Mouse (Mus musculus) liver, embryonic 13.5 days (tissue): ENCODE measurements around the gene Limch1. TPM values are rescaled to one million over a fixed set of nuclear protein-coding genes. Genes with fewer than 3 reads are reported as not detected.

Experiments used
- ATAC-seq: fragments of 200-750 bp; cut with Nextera tagmentation; 2 replicates; pipeline ENCODE4 v1.8.0; 2017; ENCODE audit warnings: low read depth, mild to moderate bottlenecking, moderate number of reproducible peaks, moderate library complexity
- DNase-seq: peaks from one replicate; pipeline ENCODE4 v3.0.0; 2022
- H3K27ac ChIP-seq: fragments of 300-500 bp; sonication (generic); 2 replicates; pipeline ENCODE4 v1.5.1; 2015; ENCODE audit warnings: moderate library complexity, mild to moderate bottlenecking, inconsistent platforms
- H3K27me3 ChIP-seq: fragments of 300-500 bp; sonication (generic); 2 replicates; pipeline ENCODE4 v1.6.1; 2015; ENCODE audit warnings: mild to moderate bottlenecking, inconsistent platforms
- H3K36me3 ChIP-seq: fragments of 300-500 bp; sonication (generic); 2 replicates; pipeline ENCODE4 v1.6.1; 2015; ENCODE audit warnings: mild to moderate bottlenecking, inconsistent platforms
- H3K4me1 ChIP-seq: fragments of 300-500 bp; sonication (generic); replicated peaks from 2 replicates; pipeline ENCODE4 v1.6.1; 2015; ENCODE audit warnings: inconsistent platforms
- H3K4me2 ChIP-seq: fragments of 300-500 bp; sonication (generic); 2 replicates; pipeline ENCODE4 v1.6.1; 2015; ENCODE audit warnings: inconsistent platforms, mild to moderate bottlenecking, moderate library complexity
- H3K4me3 ChIP-seq: fragments of 300-500 bp; sonication (generic); replicated peaks from 2 replicates; pipeline ENCODE4 v1.5.1; 2015; ENCODE audit warnings: mild to moderate bottlenecking, inconsistent platforms
- H3K9ac ChIP-seq: fragments of 300-500 bp; sonication (generic); 2 replicates; pipeline ENCODE4 v1.6.1; 2015; ENCODE audit warnings: mild to moderate bottlenecking, inconsistent platforms
- H3K9me3 ChIP-seq: fragments of 300-500 bp; sonication (generic); replicated peaks from 2 replicates; pipeline ENCODE4 v1.6.1; 2016; ENCODE audit warnings: inconsistent platforms
- WGBS: fragments of 180-500 bp; shearing (Covaris S2); methylation state at CpG from one replicate; pipeline ENCODE4 v1.1.7; 2015; ENCODE audit not compliant: insufficient replicate concordance; 5-methylcytosine and 5-hydroxymethylcytosine counted together
- polyA plus RNA-seq: library from polyadenylated mRNA; unstranded; fragments of >200 nt; fragmentation: Nextera tagmentation; extraction: Ambion mirVana; gene quantifications from 2 replicates; pipeline ENCODE4 v1.2.1, GENCODE M21; 2015

Limch1 gene
- polyA plus RNA-seq, 1 experiment from 2014 or later: 2.3 TPM

DNA sequence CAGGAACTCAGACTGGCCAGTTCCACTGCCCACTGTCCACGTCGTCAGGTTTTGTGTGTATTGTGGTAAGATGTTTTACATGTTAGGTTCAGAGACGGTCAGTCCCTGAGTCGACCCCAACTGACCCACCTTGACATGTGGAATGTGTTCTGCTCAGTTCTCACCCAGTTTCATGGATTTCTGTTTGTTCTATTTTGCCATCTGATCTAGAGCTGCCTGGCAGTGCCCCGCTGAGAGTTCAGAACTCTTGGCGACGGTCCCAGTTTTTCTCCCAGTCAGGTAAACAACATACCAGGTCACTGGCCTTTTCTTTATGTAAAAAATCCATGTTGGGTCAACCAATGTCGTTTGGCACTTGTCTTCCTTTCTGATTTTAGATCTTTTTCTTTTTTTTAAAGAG, 279.5 kb downstream of the Limch1 start:
- Histone ChIP-seq H3K4me2 (no peak overlapping the region), H3K36me3 (no peaks in the 10 kb centered on the region), H3K27ac (no peak overlapping the region), H3K4me3 (no peak overlapping the region), H3K9me3 (no peaks in the 10 kb centered on the region), H3K4me1 (no peaks in the 10 kb centered on the region), H3K27me3 (no peaks in the 10 kb centered on the region), H3K9ac (no peak overlapping the region)
- ATAC-seq (no peak), DNase-seq (no peak)
- WGBS: 63% methylated on average over 8 of the region's 8 CpGs

DNA sequence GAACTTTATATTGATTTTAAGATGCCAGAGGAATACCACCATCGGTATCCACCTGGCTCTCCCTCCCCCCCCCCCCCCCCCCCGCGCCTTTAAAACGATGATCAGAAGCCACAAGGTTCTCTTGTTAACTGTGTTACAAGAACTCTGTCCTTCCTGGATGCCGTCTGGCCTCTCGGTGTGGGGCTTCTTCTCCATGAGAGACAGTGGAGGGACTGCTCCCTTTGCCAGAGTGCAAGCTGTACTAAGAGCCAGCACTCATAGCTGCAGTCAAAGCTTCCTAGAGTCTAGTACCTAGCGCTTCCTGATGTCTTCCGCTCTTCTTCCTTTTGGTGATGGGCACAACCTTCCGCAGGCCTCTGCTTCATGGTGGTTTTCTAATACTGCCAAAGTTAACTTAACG, 280.0 kb downstream of the Limch1 start:
- Histone ChIP-seq H3K4me3 (no peak overlapping the region), H3K9me3 (no peaks in the 10 kb centered on the region), H3K27me3 (no peaks in the 10 kb centered on the region), H3K27ac (no peak overlapping the region), H3K36me3 (no peaks in the 10 kb centered on the region), H3K4me1 (no peaks in the 10 kb centered on the region), H3K4me2 (no peak overlapping the region), H3K9ac (no peak overlapping the region)
- DNase-seq: no peak
- ATAC-seq: no peak
- WGBS: 73% methylated on average over 10 of the region's 10 CpGs

DNA sequence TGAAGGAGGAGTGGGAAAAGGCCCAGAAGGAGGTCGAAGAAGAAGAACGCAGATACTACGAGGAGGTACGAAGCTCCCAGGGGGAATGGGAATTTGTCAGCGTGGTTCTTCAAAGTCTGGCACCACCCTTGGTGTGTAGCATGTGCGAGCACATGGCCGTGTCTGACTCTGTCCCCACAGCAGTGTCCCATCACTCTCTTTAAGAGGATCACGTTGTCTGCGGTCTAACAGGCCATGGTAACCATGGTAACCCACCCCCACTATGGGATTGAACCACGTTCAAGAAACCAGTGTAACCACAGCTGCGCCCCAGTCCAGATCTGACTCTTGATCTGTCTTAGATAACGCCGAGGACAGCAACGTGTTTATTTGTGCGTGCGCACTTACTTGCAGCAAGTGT, 283.2 kb downstream of the Limch1 start:
- Histone ChIP-seq H3K9me3 (no peaks in the 10 kb centered on the region), H3K4me2 (no peak overlapping the region), H3K4me1 (no peaks in the 10 kb centered on the region), H3K9ac (no peak overlapping the region), H3K27me3 (no peaks in the 10 kb centered on the region), H3K36me3 (no peaks in the 10 kb centered on the region), H3K4me3 (no peak overlapping the region), H3K27ac (no peak overlapping the region)
- no peak for DNase-seq
- no peak for ATAC-seq
- 50% methylated on average over 16 of the region's 16 CpGs for WGBS

DNA sequence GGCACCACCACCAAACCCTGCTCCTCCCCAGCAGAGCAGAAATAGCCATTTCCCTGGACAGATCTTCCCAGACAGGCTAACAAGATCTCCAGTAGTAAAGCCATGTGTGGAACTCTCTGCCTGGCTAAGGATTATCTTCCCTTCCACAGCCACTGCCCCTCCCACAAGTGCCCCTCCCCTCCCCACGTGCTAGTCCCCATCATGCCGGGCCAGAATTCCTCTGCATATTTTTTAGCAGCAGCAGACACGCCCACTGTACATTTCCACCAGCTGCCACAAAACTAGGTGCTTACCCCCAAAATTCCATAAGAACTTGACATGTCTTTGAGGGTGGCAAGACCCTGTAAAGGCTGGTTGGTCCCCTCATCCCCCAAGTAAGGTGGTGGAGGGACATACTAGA, 284.3 kb downstream of the Limch1 start:
- no peaks in the 10 kb centered on the region for H3K9me3 ChIP-seq
- no peak for ATAC-seq
- no peak overlapping the region for H3K9ac ChIP-seq
- WGBS: 41% methylated on average over 3 of the region's 3 CpGs
- H3K36me3 ChIP-seq: no peaks in the 10 kb centered on the region
- no peak overlapping the region for H3K4me3 ChIP-seq
- H3K4me2 ChIP-seq: no peak overlapping the region
- H3K27ac ChIP-seq: no peak overlapping the region
- H3K27me3 ChIP-seq: no peaks in the 10 kb centered on the region
- DNase-seq: no peak
- H3K4me1 ChIP-seq: no peaks in the 10 kb centered on the region

DNA sequence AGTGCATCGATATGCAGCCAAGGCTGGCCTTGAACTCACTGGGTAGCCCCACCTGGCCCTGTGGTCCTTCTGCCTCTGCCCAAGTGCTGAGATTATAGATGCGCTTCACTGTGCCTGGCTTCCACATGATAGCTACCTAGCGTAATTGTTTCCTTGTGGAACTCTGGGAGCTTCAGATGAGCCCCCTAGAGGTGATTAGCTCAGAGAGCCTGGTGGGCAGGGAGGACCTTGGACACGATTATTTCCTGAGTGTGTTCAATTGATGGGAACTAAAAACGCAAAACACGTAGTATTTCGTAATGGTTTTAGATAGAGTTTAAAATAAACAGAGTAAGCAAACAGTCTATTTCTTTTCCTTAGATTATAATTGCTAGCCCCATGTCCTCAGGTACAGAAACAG, 287.0 kb downstream of the Limch1 start:
- Histone ChIP-seq H3K4me3 (no peak overlapping the region), H3K9ac (no peak overlapping the region), H3K36me3 (no peaks in the 10 kb centered on the region), H3K9me3 (no peaks in the 10 kb centered on the region), H3K27me3 (no peaks in the 10 kb centered on the region), H3K27ac (no peak overlapping the region), H3K4me1 (no peaks in the 10 kb centered on the region), H3K4me2 (no peak overlapping the region)
- ATAC-seq (no peak), DNase-seq (no peak)
- 61% methylated on average over 7 of the region's 7 CpGs for WGBS

DNA sequence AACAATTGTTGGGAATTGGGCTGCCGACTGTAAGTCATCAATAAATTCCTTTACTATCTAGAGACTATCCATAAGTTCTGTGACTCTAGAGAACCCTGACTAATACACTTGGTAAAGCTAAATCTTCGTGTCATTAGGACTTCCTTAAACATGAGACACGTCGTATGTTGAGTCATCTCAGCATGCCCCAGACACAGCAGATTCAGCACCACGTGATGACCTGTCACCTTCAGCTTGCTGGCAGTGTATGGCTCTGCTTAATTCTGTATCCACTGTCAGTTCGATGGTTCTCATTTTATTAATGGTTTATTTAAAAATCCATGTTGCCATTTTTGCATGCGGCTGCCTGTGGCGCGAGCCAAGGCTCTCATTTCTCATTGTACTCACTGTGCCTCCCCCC, 298.3 kb downstream of the Limch1 start:
- no peaks in the 10 kb centered on the region for H3K4me1 ChIP-seq
- no peak overlapping the region for H3K4me3 ChIP-seq
- no peak for ATAC-seq
- H3K27ac ChIP-seq: no peak overlapping the region
- no peak overlapping the region for H3K4me2 ChIP-seq
- 64% methylated on average over 9 of the region's 9 CpGs for WGBS
- DNase-seq: no peak
- no peaks in the 10 kb centered on the region for H3K9me3 ChIP-seq
- no peaks in the 10 kb centered on the region for H3K27me3 ChIP-seq
- no peak overlapping the region for H3K9ac ChIP-seq
- H3K36me3 ChIP-seq: no peaks in the 10 kb centered on the region

DNA sequence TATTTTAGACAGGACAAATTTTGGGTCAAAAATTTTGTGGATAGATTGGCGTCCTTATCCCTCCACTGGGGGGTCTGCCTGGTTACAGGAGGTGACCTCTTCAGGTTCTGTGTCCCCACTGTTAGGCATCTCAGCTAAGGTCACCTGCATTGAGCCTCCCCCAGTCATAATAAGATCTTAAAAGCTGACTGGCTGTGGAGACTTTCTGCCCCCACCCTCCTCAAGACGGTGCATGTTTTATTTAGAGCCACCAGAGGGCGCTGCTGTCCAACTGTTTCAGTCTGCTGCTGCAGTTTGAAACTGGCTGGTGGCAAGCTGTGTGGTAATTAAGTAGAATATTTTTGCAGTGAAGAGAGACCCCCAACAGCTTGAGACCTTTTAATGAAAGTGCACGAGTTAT, 302.4 kb downstream of the Limch1 start:
- H3K36me3 ChIP-seq: no peaks in the 10 kb centered on the region
- WGBS: 14% methylated on average over 4 of the region's 4 CpGs
- no peaks in the 10 kb centered on the region for H3K4me1 ChIP-seq
- H3K9me3 ChIP-seq: no peaks in the 10 kb centered on the region
- no peaks in the 10 kb centered on the region for H3K27me3 ChIP-seq
- H3K4me2 ChIP-seq: no peak overlapping the region
- H3K4me3 ChIP-seq: no peak overlapping the region
- DNase-seq (no peak), ATAC-seq (no peak)
- no peak overlapping the region for H3K27ac ChIP-seq
- no peak overlapping the region for H3K9ac ChIP-seq

DNA sequence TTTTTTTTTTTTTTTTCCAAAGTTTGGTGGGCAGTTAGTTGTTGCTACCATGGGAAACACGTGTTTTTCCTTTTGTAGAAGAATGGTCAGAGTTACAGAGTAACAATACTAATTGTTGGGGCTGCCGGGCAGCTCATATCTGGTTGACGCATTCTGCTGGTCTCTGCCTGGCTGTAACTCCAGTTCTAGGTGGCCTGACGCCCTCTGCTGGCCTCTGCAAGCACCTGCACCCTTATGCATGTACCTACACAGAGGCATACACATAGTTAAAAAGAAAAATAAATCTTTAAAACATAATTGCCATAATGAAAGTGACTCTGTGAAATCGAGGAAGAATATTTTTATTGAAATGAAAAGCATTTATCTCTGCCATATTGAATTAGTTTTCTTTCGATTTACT, 312.2 kb downstream of the Limch1 start:
- Histone ChIP-seq H3K9ac (no peak overlapping the region), H3K4me3 (no peak overlapping the region), H3K36me3 (no peaks in the 10 kb centered on the region), H3K9me3 (no peaks in the 10 kb centered on the region), H3K27me3 (no peaks in the 10 kb centered on the region), H3K4me2 (no peak overlapping the region), H3K27ac (no peak overlapping the region), H3K4me1 (no peaks in the 10 kb centered on the region)
- WGBS: 61% methylated on average over 6 of the region's 6 CpGs
- DNase-seq: no peak
- no peak for ATAC-seq

DNA sequence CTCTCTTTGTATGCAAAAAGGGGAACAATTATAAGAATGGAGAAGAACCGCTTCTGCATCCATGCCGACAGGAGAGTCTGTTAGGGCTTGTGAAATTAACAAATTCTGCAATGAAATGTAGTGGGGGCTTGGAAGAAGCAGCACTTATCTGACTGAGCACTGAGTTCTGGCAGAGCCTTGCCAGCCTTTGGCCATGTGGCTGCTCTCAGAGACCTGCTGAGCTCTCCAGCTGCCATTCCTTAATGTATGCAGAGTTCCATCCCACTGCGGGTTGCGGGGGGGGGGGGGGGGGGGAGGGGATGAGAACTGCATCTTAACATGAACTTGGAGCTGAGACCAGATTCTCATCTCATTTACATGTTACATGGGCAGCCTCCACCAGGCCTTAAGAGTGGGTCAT, 314.9 kb downstream of the Limch1 start:
- Histone ChIP-seq H3K27me3 (no peaks in the 10 kb centered on the region), H3K4me2 (no peak overlapping the region), H3K4me1 (no peaks in the 10 kb centered on the region), H3K9me3 (no peaks in the 10 kb centered on the region), H3K27ac (no peak overlapping the region), H3K9ac (no peak overlapping the region), H3K36me3 (no peaks in the 10 kb centered on the region), H3K4me3 (no peak overlapping the region)
- DNase-seq (no peak), ATAC-seq (no peak)
- 42% methylated on average over 2 of the region's 4 CpGs for WGBS

DNA sequence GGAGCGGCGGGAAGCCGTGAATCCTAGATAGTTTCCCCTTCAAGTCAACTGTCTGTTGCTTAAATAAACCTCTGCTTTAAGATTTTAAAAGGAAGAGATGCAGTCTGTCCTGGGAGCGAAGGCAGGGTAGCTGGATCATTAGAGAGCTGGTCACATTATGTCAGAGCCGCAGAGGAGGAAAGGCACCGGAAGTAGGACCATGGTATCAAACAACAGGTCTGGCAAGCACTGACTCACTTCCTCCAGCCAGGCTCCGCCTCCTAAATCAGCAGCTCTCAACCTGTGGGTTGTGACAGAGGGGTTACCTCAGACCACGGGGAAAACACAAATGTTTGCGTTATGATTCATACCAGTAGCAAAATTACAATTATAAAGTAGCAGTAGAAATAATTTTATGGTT, 318.0 kb downstream of the Limch1 start:
- no peaks in the 10 kb centered on the region for H3K27me3 ChIP-seq
- no peak overlapping the region for H3K4me2 ChIP-seq
- ATAC-seq: no peak
- H3K4me3 ChIP-seq: no peak overlapping the region
- H3K36me3 ChIP-seq: no peaks in the 10 kb centered on the region
- no peaks in the 10 kb centered on the region for H3K4me1 ChIP-seq
- H3K9me3 ChIP-seq: no peaks in the 10 kb centered on the region
- 50% methylated on average over 9 of the region's 9 CpGs for WGBS
- H3K27ac ChIP-seq: no peak overlapping the region
- H3K9ac ChIP-seq: no peak overlapping the region
- no peak for DNase-seq

DNA sequence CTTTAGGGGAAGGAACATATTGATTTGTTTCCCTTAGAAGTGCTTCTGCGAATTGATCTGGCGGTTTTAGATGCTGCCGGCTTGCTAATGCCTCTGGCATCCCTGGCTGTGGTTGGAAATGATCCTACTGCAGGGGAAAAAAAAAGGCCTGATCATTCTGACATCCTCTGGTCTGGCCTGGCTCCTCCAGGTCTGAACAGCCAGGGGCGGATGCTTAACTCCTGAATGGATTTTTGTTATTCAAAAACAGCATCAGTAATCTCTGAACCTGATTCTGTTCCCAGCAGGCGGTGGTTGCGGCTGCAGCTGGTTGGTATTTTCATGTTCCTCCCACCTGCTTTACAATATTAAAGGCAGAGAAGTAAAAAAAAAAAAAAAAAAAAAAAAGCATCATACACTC, 337.5 kb downstream of the Limch1 start:
- no peak overlapping the region for H3K27ac ChIP-seq
- no peak for ATAC-seq
- H3K27me3 ChIP-seq: peaks cover 4% of the 10 kb centered on the region; the same call in 1 of the 2 replicates
- H3K4me3 ChIP-seq: no peak overlapping the region
- no peak overlapping the region for H3K9ac ChIP-seq
- no peaks in the 10 kb centered on the region for H3K4me1 ChIP-seq
- no peaks in the 10 kb centered on the region for H3K9me3 ChIP-seq
- no peak for DNase-seq
- no peaks in the 10 kb centered on the region for H3K36me3 ChIP-seq
- no peak overlapping the region for H3K4me2 ChIP-seq
- 28% methylated on average over 6 of the region's 6 CpGs for WGBS

DNA sequence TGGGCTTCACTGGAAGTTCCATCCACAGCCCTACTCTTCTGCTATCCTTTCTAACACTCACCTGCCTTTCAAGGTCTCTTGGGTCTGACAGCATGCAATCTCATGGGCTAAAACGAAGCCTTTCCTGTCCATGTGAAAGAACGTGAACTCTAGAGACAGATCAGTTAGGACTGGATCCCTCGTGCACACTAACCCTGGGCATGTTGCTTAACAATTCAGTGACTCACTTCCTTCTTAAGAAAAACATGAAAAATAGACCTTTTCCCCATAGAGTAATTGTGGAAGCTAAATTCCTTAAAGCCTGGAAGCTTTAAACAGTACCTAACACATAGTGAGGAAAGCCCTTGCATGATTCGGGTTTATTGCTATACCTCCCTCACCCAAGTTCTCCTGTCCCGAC, 345.2 kb downstream of the Limch1 start:
- Histone ChIP-seq H3K4me3 (no peak overlapping the region), H3K9ac (no peak overlapping the region), H3K9me3 (no peaks in the 10 kb centered on the region), H3K4me2 (no peak overlapping the region), H3K36me3 (no peaks in the 10 kb centered on the region), H3K27ac (no peak overlapping the region), H3K4me1 (no peaks in the 10 kb centered on the region), H3K27me3 (peaks cover 51% of the 10 kb centered on the region)
- no peak for DNase-seq
- ATAC-seq: no peak
- WGBS: 31% methylated on average over 5 of the region's 5 CpGs

DNA sequence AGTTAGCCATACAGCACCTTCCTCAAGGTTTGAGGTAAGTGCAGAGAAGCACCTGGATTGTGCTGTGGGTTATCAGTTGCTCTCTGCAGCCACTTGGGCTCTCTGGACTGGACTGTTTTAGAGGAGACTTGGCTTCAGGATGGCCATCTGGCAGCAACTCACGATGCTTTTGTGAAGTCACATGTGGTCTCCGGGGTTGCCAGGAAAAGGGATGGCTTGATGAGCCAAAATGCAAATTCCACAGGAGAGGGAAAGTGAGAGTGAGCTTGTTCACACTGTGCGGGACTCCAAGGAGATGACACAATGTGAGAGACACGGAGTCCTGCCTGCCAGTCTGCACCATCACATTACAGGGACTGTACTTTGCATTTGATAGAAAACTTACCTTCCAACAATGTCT, 346.1 kb downstream of the Limch1 start:
- Histone ChIP-seq H3K36me3 (no peaks in the 10 kb centered on the region), H3K4me3 (no peak overlapping the region), H3K27ac (no peak overlapping the region), H3K4me1 (peaks cover 4% of the 10 kb centered on the region), H3K4me2 (no peak overlapping the region), H3K9ac (no peak overlapping the region), H3K27me3 (peaks cover 60% of the 10 kb centered on the region), H3K9me3 (no peaks in the 10 kb centered on the region)
- ATAC-seq (no peak), DNase-seq (no peak)
- WGBS: 15% methylated on average over 4 of the region's 4 CpGs
